Mouse (Mus musculus): ENCODE measurements around the gene Palm2. TPM values are rescaled to one million over a fixed set of nuclear protein-coding genes. Genes with fewer than 3 reads are reported as not detected.

Gene Palm2
- total RNA-seq, 2 experiments from 2014 or later: 0.27 TPM; not detected in 1

- DNase-seq (ENCODE audit: low spot score): no peak
Observed at GRCm38 (mm10) chr4:57696955-57697354, 262.9 kb downstream of the Palm2 start.

GRCm38 (mm10) chr4:57697918-57698611 is 264.0 kb downstream of the Palm2 start:
- no peak for DNase-seq (ENCODE audit: low spot score)

DNA sequence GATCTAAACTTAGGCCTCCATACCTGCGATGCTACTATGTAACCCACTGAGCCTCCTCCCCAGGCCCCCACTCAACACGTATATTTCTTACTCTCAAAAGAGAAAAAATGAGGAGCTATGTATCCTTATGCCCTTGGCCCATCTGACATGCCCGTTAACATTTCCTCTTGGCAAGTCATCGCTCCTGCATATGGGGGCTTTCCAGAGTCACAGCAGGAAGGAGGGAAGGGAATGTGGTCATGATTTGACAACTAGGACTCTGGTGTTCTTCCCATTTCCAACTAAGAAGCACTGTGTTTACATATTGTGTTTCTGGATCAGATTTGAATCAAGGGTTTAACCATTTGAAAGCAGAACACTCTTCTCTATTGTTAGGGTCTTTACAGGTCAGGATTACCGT is 267.5 kb downstream of the Palm2 start:
- DNase-seq (ENCODE audit: low spot score): no peak

DNA sequence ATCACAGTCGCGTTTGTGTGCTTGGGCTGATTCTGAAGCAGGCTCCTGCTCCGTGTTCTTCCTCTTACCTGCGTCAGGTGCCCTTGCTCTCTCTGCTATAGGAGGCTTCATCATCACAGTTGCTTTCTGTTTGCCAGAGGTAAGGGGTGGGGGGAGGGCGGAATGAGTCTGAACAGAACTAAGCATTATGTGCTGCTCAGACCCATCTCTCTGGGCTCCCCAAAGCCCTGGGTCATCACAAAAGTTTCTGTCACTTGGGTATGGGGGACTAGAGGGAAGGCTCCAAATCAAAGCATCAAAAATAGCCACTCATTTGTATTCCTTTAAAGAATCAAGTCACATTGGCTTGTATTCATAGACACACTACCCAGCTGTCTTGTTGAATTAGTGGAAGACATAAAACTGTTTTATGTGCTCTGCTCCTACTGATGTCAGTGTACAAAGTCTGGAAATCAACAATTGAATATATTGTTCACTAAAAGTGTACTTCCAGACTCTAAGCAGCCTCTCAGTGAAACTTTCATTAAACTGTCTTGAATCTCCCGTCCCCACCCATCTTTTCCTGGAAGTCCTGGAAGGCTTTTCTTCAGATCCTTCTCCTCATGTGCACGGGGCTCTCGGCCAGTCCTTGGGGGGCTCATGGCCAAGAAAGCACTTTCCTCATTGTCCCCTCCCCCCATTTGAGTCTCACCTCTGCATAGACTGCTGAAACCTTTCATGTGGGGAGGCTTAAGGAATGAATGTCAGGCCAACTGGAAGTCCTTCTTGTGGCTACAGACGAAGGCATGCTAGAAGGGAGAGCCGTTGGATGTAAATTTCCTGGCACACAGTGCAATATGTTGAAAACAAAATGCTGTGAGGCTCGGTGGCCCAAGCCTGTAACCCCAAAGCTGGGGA is 269.8 kb downstream of the Palm2 start:
- DNase-seq (ENCODE audit: low spot score): no peak

DNA sequence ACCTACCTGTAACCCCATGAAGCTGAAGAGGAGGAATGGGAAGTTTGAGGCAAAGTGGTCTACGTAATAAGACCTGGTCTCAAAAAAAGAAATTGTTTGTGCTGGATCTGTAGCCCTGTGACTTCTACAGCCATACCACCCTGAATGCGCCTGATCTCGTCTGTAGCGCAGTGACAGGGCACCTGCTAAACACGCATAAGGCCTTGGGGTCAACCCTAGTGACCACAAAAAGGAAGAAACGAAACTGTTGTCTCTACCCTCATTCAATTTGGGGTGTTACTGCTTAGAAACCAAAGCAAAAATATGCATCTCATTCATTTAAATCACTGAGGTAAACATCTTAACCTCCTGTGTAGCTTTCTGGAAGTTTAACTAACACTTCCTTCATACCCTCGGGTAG is 270.5 kb downstream of the Palm2 start:
- DNase-seq (ENCODE audit: low spot score): no peak

DNA sequence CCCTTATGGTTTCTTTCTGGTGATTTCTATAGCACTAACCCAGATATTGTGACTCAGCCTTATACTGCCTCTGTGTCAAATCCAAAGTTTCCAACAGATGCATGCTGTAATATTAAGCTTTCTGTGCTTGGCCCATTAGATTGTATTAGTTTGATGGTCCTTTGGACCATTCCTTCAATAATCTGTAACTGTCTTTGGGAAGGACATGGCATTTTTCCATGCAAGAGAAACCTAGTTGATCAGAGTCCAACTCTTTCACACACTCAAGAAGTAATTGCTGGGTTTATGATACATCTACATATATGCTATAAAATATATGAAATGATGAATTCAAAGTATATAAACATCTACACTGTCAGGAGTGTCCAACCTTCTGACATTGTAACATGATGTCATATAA is 281.8 kb downstream of the Palm2 start:
- no peak for DNase-seq (ENCODE audit: low spot score)

GRCm38 (mm10) chr4:57716735-57717134 is 282.7 kb downstream of the Palm2 start:
- no peak for DNase-seq (ENCODE audit: low spot score)

DNA sequence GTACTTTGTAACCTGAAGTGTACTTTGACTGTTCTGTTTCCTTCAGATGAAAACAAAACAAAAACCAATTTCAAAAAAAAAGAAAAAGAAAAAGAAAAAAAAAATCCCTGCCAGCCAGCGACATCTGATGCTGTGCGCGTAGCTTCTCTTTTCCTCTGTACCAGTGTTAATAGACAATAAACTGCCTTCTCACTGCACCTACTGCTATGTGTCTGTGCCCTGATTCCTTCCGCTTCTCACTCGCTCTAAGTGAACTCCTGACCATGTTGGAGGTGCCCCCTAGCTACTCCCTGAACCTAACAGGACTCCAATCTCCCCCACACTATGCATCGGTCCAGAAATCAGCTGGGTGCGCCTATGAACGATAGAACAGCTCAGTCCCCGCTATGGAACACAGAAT is 283.3 kb downstream of the Palm2 start, which contains the start of gene Akap2:
TSS of gene Akap2 (plus strand) at position 304 of the 400 bp plus-strand sequence.
- no peak for DNase-seq (ENCODE audit: low spot score)

DNA sequence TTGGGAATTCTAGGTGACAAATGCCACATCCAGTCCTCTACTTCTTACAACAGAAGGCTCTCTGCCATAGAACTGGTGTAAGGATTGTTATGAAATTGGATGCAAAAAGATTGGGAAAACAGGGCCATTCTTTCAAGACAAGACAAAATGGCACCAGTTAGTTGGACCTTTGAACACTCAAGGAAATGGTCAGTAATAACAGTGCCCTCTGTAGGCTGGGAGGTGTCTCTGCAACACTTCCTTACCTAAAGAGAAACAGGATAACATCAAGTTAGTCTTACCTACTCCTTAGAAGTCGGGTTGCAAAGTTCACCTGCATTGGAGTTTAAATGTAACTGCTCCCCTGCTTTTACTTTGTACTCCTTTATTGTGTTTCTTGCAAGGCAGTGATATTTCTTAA is 285.3 kb downstream of the Palm2 start:
- no peak for DNase-seq (ENCODE audit: low spot score)

DNA sequence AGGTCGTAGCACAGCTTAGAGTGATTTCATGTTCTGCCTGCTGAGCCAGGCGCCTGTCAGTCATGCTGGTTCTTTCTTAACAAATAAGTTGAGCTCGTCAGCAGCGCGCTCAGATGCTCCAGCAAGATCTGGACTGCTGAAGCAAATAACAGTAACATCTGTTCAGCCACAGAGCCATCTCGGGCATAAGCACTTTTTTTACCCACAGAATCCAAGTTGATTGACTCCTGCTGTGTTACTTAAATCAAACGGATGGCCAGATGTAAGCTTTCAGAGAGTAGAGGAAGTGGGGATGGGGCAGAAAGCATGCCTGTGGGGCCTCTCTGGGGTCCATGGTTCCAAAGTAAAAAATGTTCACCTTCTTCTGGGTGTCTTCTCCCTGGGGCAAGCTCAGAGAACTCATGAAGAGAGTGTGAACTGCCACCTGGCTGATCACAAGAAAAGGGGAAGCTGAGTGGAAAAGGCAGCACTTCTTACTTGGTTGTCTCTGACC is 286.9 kb downstream of the Palm2 start:
- no peak for DNase-seq (ENCODE audit: low spot score)

DNA sequence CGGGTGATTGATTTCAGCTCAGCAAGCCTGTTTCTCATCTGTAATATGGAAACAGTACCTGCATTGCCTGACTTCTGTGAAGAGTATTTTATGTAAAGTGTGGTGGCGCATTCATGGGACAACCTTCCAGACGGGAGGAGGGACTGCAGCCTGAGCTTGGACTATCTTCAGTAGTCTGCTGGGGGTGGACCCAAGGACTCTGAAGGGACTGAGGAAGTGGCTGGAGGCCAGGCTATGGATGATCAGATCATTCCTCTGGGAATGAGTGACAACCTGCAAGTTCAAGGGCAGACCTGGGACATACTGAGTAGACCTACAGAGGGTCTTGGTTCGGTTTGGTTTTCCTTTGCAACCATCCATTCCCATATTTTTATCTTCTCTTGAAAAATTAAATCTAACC is 288.2 kb downstream of the Palm2 start:
- DNase-seq (ENCODE audit: low spot score): no peak

DNA sequence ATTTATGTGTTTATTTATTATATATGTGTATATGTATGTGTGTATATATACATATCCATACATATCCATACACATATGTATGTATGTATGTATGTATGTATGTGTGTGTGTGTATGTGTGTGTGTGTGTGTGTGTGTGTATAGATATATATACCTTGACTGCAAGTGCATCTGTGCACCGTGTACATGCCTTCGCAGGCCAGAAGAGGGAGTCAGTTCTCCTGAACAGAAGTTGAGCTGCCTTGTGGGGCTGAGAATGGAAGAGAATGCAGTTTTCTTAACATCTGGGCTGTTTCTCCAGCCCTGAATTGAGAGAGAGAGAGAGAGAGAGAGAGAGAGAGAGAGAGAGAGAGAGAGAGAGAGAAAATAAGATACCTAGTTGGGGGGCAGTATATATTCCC is 289.6 kb downstream of the Palm2 start:
- no peak for DNase-seq (ENCODE audit: low spot score)

- no peak for DNase-seq (ENCODE audit: low spot score)
Observed at GRCm38 (mm10) chr4:57725569-57725968, 291.5 kb downstream of the Palm2 start.

DNA sequence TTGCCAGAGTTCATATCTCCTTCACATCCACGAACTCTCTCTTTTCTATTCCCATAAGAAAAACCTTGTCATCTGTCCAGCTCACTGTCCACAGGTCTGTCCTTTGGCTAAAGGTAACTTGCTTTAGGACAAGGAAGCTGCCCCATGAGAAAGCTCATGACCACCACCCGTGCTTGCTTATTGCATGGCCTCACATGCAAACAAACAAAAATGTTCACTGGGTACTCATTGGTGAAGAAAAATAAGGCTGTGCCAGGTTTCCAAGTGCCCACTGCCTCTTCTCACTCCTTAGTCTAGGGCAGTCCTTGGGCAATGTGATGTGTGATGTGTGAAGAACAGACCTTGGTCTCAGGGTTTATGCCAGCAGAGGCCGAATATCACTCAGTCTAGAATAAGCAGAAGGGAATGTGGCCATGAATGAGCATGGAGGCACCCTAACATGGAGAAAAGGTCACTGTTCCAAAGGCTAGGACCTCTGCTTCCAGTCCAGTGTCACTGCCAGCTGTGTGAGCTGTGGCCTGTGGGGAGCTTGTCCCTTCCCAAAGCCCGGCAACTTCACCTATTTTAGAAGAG is 294.6 kb downstream of the Palm2 start:
- no peak for DNase-seq (ENCODE audit: low spot score)

DNA sequence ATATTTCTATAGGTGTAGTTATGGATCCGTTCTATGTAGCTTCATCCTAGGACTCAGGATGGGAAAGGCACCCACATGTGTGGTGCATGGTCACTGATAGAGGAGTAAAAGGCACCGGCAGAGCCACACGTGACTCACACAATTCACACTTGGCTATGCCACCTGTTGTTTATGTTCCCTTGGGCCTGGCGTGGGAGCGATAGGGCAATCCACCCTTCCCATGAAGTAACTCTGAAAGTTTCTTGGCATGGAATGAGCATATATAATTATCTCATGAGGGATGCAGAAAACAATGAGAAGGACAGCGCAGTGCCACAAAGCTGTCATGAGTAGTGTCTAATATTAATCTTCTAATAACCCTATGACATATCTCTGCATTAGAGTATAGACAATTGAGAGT is 296.0 kb downstream of the Palm2 start:
- no peak for DNase-seq (ENCODE audit: low spot score)

GRCm38 (mm10) chr4:57730801-57731598 is 297.0 kb downstream of the Palm2 start:
- no peak for DNase-seq (ENCODE audit: low spot score)

GRCm38 (mm10) chr4:57732351-57732750 is 298.3 kb downstream of the Palm2 start:
- no peak for DNase-seq (ENCODE audit: low spot score)

- DNase-seq (ENCODE audit: low spot score): no peak
Observed at GRCm38 (mm10) chr4:57733445-57733844, 299.4 kb downstream of the Palm2 start.

DNA sequence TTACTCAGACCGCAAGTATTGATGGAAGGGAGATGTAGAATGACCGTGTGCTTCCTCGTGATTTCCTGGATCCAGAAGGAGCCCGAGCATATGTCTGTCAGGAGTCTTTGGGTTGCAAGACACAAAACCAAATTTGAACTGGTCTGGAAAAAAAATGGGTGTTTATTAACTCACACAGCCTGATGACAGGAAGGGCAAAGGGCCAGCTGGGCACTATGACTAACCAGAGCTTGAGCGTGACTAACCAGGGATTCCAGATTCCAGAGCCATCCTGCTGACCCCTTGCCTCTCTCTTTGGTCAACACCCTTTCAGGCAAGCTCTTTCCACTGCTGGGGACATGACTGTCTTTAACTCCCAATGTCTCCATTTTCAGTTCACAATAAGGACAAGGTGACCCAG is 301.4 kb downstream of the Palm2 start:
- DNase-seq (ENCODE audit: low spot score): no peak

GRCm38 (mm10) chr4:57738856-57739552 is 305.0 kb downstream of the Palm2 start:
- no peak for DNase-seq (ENCODE audit: low spot score)

Data from gastrocnemius, adult 18-20 months (tissue).